Comparison of ENCODE assay signal across 8 mouse cellular contexts in genomic region chr14:25567245-25567644, GRCm38 (mm10).
DNase-seq lines count a peak whose midpoint lies in the region; ATAC-seq and TF ChIP-seq lines count a peak whose summit lies in the region.

No protein-coding gene starts in this region.

- no peak overlapping the region for H3K27ac ChIP-seq in liver, postnatal 0 days (ENCODE audit: low read depth)

- ATAC-seq in common myeloid progenitor, adult 5-6 weeks (replicated peaks; ENCODE audit: low read depth, poor library complexity, severe bottlenecking): peak; percentile 51; the same call in 1 of the 2 replicates
- ATAC-seq in liver, postnatal 0 days: no peak

- no peak overlapping the region for H3K9ac ChIP-seq in liver, postnatal 0 days (replicated peaks)

- no peak overlapping the region for H3K4me2 ChIP-seq in liver, postnatal 0 days (ENCODE audit: low read depth, low read length)

- WGBS in liver, postnatal 0 days (ENCODE audit: insufficient replicate concordance): 50% methylated on average over 3 of the region's 3 CpGs

- H3K36me3 ChIP-seq in liver, postnatal 0 days (replicated peaks; ENCODE audit: insufficient read depth, low read length): peaks cover 9% of the 10 kb centered on the region

- no peaks in the 10 kb centered on the region for H3K9me3 ChIP-seq in liver, postnatal 0 days (ENCODE audit: low read length)

- no peak overlapping the region for H3K4me3 ChIP-seq in liver, postnatal 0 days (ENCODE audit: low read depth, low read length)

- peak; percentile 82 for TF ChIP-seq CTCF in liver, postnatal 0 days (IDR thresholded peaks at IDR 0.05; ENCODE audit: low read depth)

- TF ChIP-seq EP300 in liver, postnatal 0 days (IDR thresholded peaks at IDR 0.05; ENCODE audit: low read depth): no peak

- H3K4me1 ChIP-seq in liver, postnatal 0 days (ENCODE audit: insufficient read depth): no peaks in the 10 kb centered on the region

- DNase-seq in adrenal gland, adult (ENCODE audit: inconsistent age in 2 of 2, low spot score in 1 of 2): peak; percentile 70 to 90
- no peak for DNase-seq in adrenal gland, adult 8-10 months
- DNase-seq in right cerebral cortex, adult 18-20 months: peak; percentile 74
- no peak for DNase-seq in right cerebral cortex, postnatal 25 days
- DNase-seq in induced T-regulatory cell, adult 2 months (ENCODE audit: low read depth): peak; percentile 79
- DNase-seq in liver, postnatal 0 days: peak; percentile 78
- peak; percentile 59 to 76 for DNase-seq in spleen, adult 18-20 months

- H3K27me3 ChIP-seq in liver, postnatal 0 days (ENCODE audit: insufficient read depth, low read length): no peaks in the 10 kb centered on the region

Comparison
In these comparisons a context has a peak if more than half of its experiments do, and no peak if none do; other contexts are left out.
1. DNase-seq: peak in adrenal gland, adult (2 of 2), right cerebral cortex, adult 18-20 months (single experiment), induced T-regulatory cell, adult 2 months (single experiment), liver, postnatal 0 days (single experiment) and spleen, adult 18-20 months (2 of 2); none in adrenal gland, adult 8-10 months (single experiment) and right cerebral cortex, postnatal 25 days (single experiment).